Mouse (Mus musculus) hindbrain, embryonic 12.5 days (tissue): ENCODE results near the gene Gm45716. TPM values are rescaled to one million over a fixed set of nuclear protein-coding genes. Genes with fewer than 3 reads are reported as not detected.

Experiments used
- ATAC-seq: fragments of 200-750 bp; cut with Nextera tagmentation; 2 replicates; pipeline ENCODE4 v1.8.0; 2017; ENCODE audit warnings: moderate TSS enrichment; ENCODE audit not compliant: low FRiP score
- H3K27ac ChIP-seq: fragments of 300-500 bp; sonication (generic); 2 replicates; pipeline ENCODE4 v1.5.1; 2016; ENCODE audit warnings: mild to moderate bottlenecking
- H3K27me3 ChIP-seq: fragments of 300-500 bp; sonication (generic); 2 replicates; pipeline ENCODE4 v1.6.1; 2016; ENCODE audit warnings: mild to moderate bottlenecking
- H3K36me3 ChIP-seq: fragments of 300-500 bp; sonication (generic); 2 replicates; pipeline ENCODE4 v1.6.1; 2016; ENCODE audit warnings: mild to moderate bottlenecking
- H3K4me1 ChIP-seq: fragments of 300-500 bp; sonication (generic); 2 replicates; pipeline ENCODE4 v1.6.1; 2016
- H3K4me2 ChIP-seq: fragments of 300-500 bp; sonication (generic); replicated peaks from 2 replicates; pipeline ENCODE4 v1.6.1; 2016; ENCODE audit warnings: mild to moderate bottlenecking
- H3K4me3 ChIP-seq: fragments of 300-500 bp; sonication (generic); 2 replicates; pipeline ENCODE4 v1.5.1; 2016; ENCODE audit warnings: mild to moderate bottlenecking
- H3K9ac ChIP-seq: fragments of 300-500 bp; sonication (generic); 2 replicates; pipeline ENCODE4 v1.6.1; 2016; ENCODE audit warnings: mild to moderate bottlenecking, moderate library complexity
- H3K9me3 ChIP-seq: fragments of 300-500 bp; sonication (generic); replicated peaks from 2 replicates; pipeline ENCODE4 v1.6.1; 2016; ENCODE audit warnings: mild to moderate bottlenecking
- WGBS: fragments of 180-500 bp; shearing (Covaris S2); methylation state at CpG from one replicate; pipeline ENCODE4 v1.1.7; 2016; 5-methylcytosine and 5-hydroxymethylcytosine counted together
- polyA plus RNA-seq: library from polyadenylated mRNA; unstranded; fragments of >200 nt; fragmentation: Nextera tagmentation; extraction: Ambion mirVana; gene quantifications from 2 replicates; pipeline ENCODE4 v1.2.1, GENCODE M21; 2016

Gm45716 gene
- polyA plus RNA-seq, 1 experiment from 2014 or later = 22.0 TPM

- Histone ChIP-seq H3K36me3 (peaks cover 30% of the 10 kb centered on the region), H3K4me1 (peaks cover 6% of the 10 kb centered on the region; the same call in 1 of the 2 replicates), H3K27me3 (no peaks in the 10 kb centered on the region), H3K9ac (no peak overlapping the region), H3K9me3 (no peaks in the 10 kb centered on the region), H3K4me3 (no peak overlapping the region), H3K27ac (no peak overlapping the region), H3K4me2 (no peak overlapping the region)
- no peak for ATAC-seq
- 89% methylated on average over 16 of the region's 16 CpGs for WGBS
Observed at GRCm38 (mm10) chr11:90256833-90257525, 69.5 kb downstream of the Gm45716 start.

DNA sequence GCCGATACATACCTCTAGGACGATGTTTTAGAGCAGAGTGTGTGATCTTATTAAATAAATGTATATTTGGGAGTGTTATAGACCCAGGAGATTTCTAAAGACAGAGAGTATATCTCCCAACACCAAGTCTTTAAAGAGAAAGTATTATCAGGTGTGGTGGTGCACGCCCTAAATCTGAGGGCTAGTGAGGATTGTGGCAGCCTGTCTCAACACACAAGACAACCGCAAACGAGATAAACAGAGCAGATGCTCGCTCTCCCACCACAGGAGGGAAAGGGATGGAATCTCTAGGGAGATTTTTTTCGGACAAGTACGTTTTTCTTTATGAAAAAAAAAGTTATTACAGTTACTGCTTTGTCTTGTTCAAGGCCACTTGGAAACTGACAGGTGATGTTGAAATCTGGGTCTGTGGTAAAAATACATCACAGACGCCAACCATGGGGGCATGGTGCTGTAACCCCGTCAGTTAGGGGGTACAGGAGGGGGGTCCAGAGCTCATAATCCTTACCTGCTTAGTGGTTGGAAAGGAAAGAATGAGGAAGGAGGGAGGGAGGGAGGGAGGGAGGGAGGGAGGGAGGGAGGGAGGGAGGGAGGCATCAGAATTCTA lies 70.9 kb downstream of the Gm45716 start:
- Histone ChIP-seq H3K4me2 (no peak overlapping the region), H3K4me3 (no peak overlapping the region), H3K9ac (no peak overlapping the region), H3K27me3 (no peaks in the 10 kb centered on the region), H3K9me3 (no peaks in the 10 kb centered on the region), H3K4me1 (peaks cover 4% of the 10 kb centered on the region; the same call in 1 of the 2 replicates), H3K36me3 (peaks cover 45% of the 10 kb centered on the region), H3K27ac (no peak overlapping the region)
- WGBS = 79% methylated on average over 10 of the region's 10 CpGs
- ATAC-seq = no peak

DNA sequence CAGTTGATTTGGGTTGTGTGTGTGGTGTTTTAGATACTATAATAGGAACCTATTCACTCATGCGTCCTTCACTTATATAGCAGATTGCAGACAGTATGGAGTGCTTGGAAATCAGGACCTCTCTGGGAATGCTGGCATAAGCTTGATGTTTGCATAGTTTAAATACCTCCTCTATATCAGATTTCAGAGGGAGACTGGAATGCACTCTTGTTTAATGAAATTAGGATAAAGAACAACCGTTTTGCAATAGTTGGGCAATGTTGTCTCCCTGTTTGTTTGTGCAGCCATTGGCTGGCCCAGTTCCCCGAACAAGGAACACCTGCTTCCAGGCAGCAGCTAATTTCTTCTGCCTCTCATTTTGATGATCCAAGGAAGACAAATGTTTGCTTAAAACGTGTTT lies 71.6 kb downstream of the Gm45716 start:
- Histone ChIP-seq H3K36me3 (peaks cover 51% of the 10 kb centered on the region), H3K27me3 (no peaks in the 10 kb centered on the region), H3K9ac (no peak overlapping the region), H3K4me3 (no peak overlapping the region), H3K27ac (no peak overlapping the region), H3K4me1 (peaks cover 4% of the 10 kb centered on the region; the same call in 1 of the 2 replicates), H3K9me3 (no peaks in the 10 kb centered on the region), H3K4me2 (no peak overlapping the region)
- no peak for ATAC-seq
- WGBS = 57% methylated on average over 4 of the region's 4 CpGs

DNA sequence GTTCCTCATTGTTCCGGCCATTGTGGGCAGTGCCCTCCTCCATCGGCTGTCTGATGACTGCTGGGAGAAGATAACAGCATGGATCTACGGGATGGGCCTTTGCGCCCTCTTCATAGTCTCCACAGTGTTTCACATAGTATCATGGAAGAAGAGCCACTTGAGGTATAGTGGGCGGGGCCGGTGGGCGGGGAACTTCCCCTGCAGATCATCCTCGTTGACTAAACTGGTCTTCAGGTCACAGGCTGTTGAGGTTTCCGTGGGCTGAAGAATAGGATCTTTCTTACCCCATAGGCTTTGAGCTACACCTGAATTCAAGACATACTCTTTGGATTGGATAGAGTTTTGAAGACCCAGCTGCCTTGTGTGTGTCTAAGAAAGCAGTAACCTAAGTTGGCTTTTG lies 72.3 kb downstream of the Gm45716 start:
- H3K27ac ChIP-seq = no peak overlapping the region
- peaks cover 59% of the 10 kb centered on the region for H3K36me3 ChIP-seq
- WGBS = 88% methylated on average over 9 of the region's 9 CpGs
- peaks cover 4% of the 10 kb centered on the region; the same call in 1 of the 2 replicates for H3K4me1 ChIP-seq
- ATAC-seq = no peak
- no peaks in the 10 kb centered on the region for H3K27me3 ChIP-seq
- no peak overlapping the region for H3K9ac ChIP-seq
- no peaks in the 10 kb centered on the region for H3K9me3 ChIP-seq
- H3K4me2 ChIP-seq = no peak overlapping the region
- no peak overlapping the region for H3K4me3 ChIP-seq

GRCm38 (mm10) chr11:90264180-90264579 lies 76.7 kb downstream of the Gm45716 start:
- Histone ChIP-seq H3K9ac (no peak overlapping the region), H3K9me3 (no peaks in the 10 kb centered on the region), H3K36me3 (peaks cover 65% of the 10 kb centered on the region), H3K27ac (no peak overlapping the region), H3K27me3 (no peaks in the 10 kb centered on the region), H3K4me3 (no peak overlapping the region), H3K4me1 (peaks cover 4% of the 10 kb centered on the region), H3K4me2 (no peak overlapping the region)
- ATAC-seq = no peak
- 77% methylated on average over 11 of the region's 11 CpGs for WGBS

DNA sequence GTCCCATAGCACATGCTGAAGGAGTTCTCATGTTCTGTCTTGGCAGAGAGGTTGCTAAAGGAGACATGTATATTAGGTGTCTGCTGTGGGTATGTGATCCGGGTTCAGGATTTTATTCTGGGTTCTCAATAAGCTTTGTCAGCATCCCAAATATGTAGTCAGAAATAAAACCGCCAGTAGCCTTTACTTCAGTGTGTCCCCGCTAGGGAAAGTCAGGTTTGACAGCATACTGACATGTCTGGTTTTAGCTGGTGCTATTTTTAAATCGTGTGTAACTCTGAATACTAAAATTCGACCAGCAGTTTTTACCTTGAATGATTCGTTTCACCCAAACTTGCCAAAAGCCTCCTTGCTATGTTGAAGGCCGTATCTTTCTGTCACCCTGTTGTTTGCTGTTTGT lies 78.1 kb downstream of the Gm45716 start:
- ATAC-seq = no peak
- Histone ChIP-seq H3K4me2 (no peak overlapping the region), H3K4me1 (peaks cover 9% of the 10 kb centered on the region), H3K36me3 (peaks cover 58% of the 10 kb centered on the region), H3K27ac (no peak overlapping the region), H3K4me3 (no peak overlapping the region), H3K9ac (no peak overlapping the region), H3K9me3 (no peaks in the 10 kb centered on the region), H3K27me3 (no peaks in the 10 kb centered on the region)
- WGBS = 91% methylated on average over 7 of the region's 7 CpGs

DNA sequence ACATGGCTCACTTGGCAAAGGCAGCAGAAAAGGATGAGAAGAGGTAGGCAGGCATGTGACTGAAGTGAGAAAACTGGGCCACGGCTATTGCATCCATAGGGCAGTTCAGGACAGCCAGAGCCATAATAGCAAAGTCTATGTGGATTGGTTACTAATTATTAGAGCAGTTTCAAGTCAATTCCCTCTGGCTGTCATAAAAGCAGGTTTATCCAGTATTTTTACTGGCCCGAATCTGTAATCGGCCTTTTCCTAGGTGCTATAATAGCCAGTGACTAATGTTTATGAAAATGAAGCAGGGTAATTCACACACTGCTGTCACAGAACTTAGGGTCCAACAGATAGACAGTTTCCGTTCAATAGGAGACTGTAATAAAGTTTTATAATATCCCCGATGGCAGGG lies 81.5 kb downstream of the Gm45716 start:
- H3K36me3 ChIP-seq = peaks cover 48% of the 10 kb centered on the region
- no peaks in the 10 kb centered on the region for H3K27me3 ChIP-seq
- ATAC-seq = no peak
- no peak overlapping the region for H3K27ac ChIP-seq
- no peak overlapping the region for H3K4me2 ChIP-seq
- no peak overlapping the region for H3K9ac ChIP-seq
- no peaks in the 10 kb centered on the region for H3K9me3 ChIP-seq
- H3K4me3 ChIP-seq = no peak overlapping the region
- 82% methylated on average over 5 of the region's 5 CpGs for WGBS
- peaks cover 9% of the 10 kb centered on the region for H3K4me1 ChIP-seq

GRCm38 (mm10) chr11:90269398-90270123 lies 82.1 kb downstream of the Gm45716 start:
- Histone ChIP-seq H3K27ac (no peak overlapping the region), H3K27me3 (no peaks in the 10 kb centered on the region), H3K4me2 (no peak overlapping the region), H3K36me3 (peaks cover 44% of the 10 kb centered on the region), H3K4me3 (no peak overlapping the region), H3K4me1 (peaks cover 9% of the 10 kb centered on the region), H3K9me3 (no peaks in the 10 kb centered on the region), H3K9ac (no peak overlapping the region)
- ATAC-seq = no peak; the same call in 1 of the 2 replicates
- 47% methylated on average over 18 of the region's 18 CpGs for WGBS

DNA sequence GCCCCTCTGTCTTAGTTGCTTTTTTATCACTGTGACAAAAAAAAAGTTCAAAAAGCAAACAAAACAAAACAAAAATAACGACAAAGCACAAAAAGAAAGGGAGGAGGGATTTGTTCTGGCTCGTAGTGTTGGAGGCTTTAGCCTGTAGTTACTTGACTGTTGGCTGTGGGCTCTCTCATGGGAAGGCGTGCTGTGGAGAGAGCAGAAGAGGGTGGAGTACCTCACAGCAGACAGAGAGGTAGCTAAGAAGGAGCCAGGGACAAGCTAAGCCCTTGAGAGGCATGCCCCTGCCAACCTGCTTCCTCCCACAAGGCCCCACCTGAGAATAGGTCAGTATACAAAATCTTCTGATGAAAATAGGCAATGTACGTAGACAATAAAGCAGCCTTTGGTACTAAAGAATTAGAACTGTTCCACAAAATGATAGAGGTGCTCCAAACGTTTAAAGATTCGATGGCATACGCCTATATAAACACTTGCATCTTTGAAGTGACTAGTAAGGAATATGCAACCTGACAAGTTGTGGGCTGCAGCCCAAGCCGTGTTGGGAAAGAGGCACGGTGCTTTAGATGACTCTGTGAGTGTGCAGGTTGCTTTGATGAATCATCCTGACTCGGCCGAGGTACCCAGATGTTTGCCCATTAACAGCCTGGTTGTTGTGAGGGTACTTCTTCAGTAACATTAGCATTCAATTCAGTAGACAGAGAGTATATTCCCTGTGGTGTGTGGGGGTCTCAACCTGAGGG lies 82.8 kb downstream of the Gm45716 start:
- H3K27me3 ChIP-seq = no peaks in the 10 kb centered on the region
- H3K4me1 ChIP-seq = peaks cover 9% of the 10 kb centered on the region
- H3K36me3 ChIP-seq = peaks cover 41% of the 10 kb centered on the region
- no peak overlapping the region for H3K4me2 ChIP-seq
- no peak overlapping the region for H3K9ac ChIP-seq
- ATAC-seq = no peak
- no peak overlapping the region for H3K4me3 ChIP-seq
- H3K27ac ChIP-seq = no peak overlapping the region
- WGBS = 86% methylated on average over 11 of the region's 11 CpGs
- H3K9me3 ChIP-seq = no peaks in the 10 kb centered on the region

DNA sequence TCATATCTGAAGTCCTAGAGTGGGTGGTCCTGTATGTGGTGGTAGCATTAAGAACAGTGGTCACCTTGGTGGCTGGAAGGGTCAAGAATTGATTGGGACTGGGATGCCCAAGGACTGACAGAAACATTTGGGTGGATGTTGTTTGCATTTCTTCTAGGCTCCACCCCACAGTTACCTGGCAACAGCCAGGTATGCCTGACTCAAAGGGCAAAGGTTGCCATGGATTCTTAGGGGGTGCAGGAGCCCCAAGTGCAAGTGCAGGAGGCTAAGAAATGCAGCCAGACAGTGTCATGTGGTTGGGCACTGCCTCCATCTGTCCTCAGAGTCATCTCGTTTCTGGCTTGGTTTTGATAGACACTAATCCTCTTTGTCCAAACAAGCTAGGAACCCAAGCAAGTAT lies 86.7 kb downstream of the Gm45716 start:
- Histone ChIP-seq H3K36me3 (peaks cover 28% of the 10 kb centered on the region), H3K9me3 (no peaks in the 10 kb centered on the region)

DNA sequence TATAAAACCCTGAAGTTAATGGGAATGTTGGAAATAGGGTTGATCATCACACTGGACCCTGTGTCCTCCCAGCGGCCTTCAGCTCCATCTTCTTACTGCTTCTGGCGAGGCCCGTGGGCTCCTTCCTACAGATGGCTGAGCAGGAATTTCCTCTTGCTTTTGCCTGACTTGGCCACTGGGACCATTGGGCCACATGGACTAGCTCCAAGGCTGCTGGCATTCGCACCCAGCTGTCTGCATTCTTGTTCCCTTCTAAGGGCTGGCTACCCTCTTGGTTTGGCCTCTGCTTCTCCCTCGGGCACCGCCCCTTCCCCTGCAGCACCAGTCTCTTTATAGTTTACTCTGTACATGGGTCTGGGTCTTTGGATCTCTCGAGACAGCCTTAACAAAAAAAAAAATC lies 88.2 kb downstream of the Gm45716 start:
- Histone ChIP-seq H3K4me1 (no peaks in the 10 kb centered on the region), H3K27me3 (no peaks in the 10 kb centered on the region), H3K4me2 (no peak overlapping the region), H3K9ac (no peak overlapping the region), H3K4me3 (no peak overlapping the region), H3K27ac (no peak overlapping the region), H3K36me3 (peaks cover 25% of the 10 kb centered on the region), H3K9me3 (no peaks in the 10 kb centered on the region)
- 94% methylated on average over 7 of the region's 7 CpGs for WGBS
- no peak for ATAC-seq

More for the DNA sequence above, 86.7 kb downstream of the Gm45716 start:
- Histone ChIP-seq H3K4me1 (peaks cover 5% of the 10 kb centered on the region), H3K4me3 (no peak overlapping the region), H3K4me2 (no peak overlapping the region), H3K27ac (no peak overlapping the region), H3K9ac (no peak overlapping the region), H3K27me3 (no peaks in the 10 kb centered on the region)
- ATAC-seq = no peak
- WGBS = 58% methylated on average over 1 of the region's 1 CpGs

GRCm38 (mm10) chr11:90276150-90276549 lies 88.7 kb downstream of the Gm45716 start:
- 93% methylated on average over 8 of the region's 8 CpGs for WGBS
- no peak overlapping the region for H3K27ac ChIP-seq
- H3K9me3 ChIP-seq = no peaks in the 10 kb centered on the region
- H3K4me1 ChIP-seq = no peaks in the 10 kb centered on the region
- H3K27me3 ChIP-seq = no peaks in the 10 kb centered on the region
- H3K9ac ChIP-seq = no peak overlapping the region
- H3K36me3 ChIP-seq = peaks cover 20% of the 10 kb centered on the region
- no peak overlapping the region for H3K4me3 ChIP-seq
- no peak overlapping the region for H3K4me2 ChIP-seq
- no peak for ATAC-seq
